Mouse (Mus musculus): ENCODE data around the gene Zc3h8.

- TF ChIP-seq CTCF (conservative IDR thresholded peaks at IDR 0.05; ENCODE audit: insufficient read depth, insufficient read length, low read depth, low read length), result no peak
- TF ChIP-seq POLR2A (IDR thresholded peaks at IDR 0.05; ENCODE audit: low read depth, low read length), result no peak
These were observed 22.4 kb upstream of the Zc3h8 start for GRCm38 (mm10) chr2:128966236-128966635.

Measured in kidney, adult 2 months (tissue).